Mouse (Mus musculus) heart, adult 2 months (tissue): ENCODE measurements around the gene Rcc2. TPM values are rescaled to one million over a fixed set of nuclear protein-coding genes. Genes with fewer than 3 reads are reported as not detected.
A peak's percentile ranks its signal among the peaks of the same experiment; 100 is the strongest.

Experiments
- DNase-seq, 2 experiments: peaks; one replicate each; pipeline ENCODE4 v3.0.0; 2021
- H3K27ac ChIP-seq: fragments of 200-600 bp; 2 replicates; pipeline ENCODE4 v1.8.1; 2022
- H3K27me3 ChIP-seq: fragments of 200-500 bp; 2 replicates; pipeline ENCODE4 v1.6.1; 2012; ENCODE audit warnings: mild to moderate bottlenecking, low read length, inconsistent platforms, mixed read lengths; ENCODE audit not compliant: control insufficient read depth, insufficient read depth
- H3K36me3 ChIP-seq: fragments of 200-500 bp; 2 replicates; pipeline ENCODE4 v1.6.1; 2012; ENCODE audit warnings: low read length, inconsistent platforms; ENCODE audit not compliant: control insufficient read depth, insufficient read depth
- H3K4me1 ChIP-seq: fragments of 200-500 bp; 2 replicates; pipeline ENCODE4 v1.6.1; 2011; ENCODE audit warnings: low read length; ENCODE audit not compliant: control insufficient read depth, insufficient read depth
- H3K4me3 ChIP-seq: fragments of 200-600 bp; 2 replicates; pipeline ENCODE4 v1.8.1; 2022
- H3K79me2 ChIP-seq: fragments of 200-500 bp; replicated peaks from 2 replicates; pipeline ENCODE4 v1.6.1; 2012; ENCODE audit warnings: mild to moderate bottlenecking, inconsistent platforms, low read length, moderate library complexity, mixed read lengths; ENCODE audit not compliant: control insufficient read depth, insufficient read depth
- H3K9ac ChIP-seq: fragments of 200-500 bp; 2 replicates; pipeline ENCODE4 v1.6.1; 2012; ENCODE audit warnings: low read depth, mild to moderate bottlenecking, control low read depth, inconsistent platforms, low read length, mixed read lengths
- CTCF ChIP-seq: fragments of 200-600 bp; IDR thresholded peaks from 2 replicates; pipeline ENCODE4 v1.8.1; 2022; ENCODE audit warnings: antibody characterized with exemption, mild to moderate bottlenecking, moderate library complexity
- EP300 ChIP-seq: fragments of 200-500 bp; IDR thresholded peaks from 2 replicates; pipeline ENCODE4 v1.6.1; 2011; ENCODE audit warnings: low read depth, low read length, control low read depth; ENCODE audit not compliant: insufficient read depth
- POLR2A ChIP-seq: fragments of 200-500 bp; IDR thresholded peaks from 2 replicates; pipeline ENCODE4 v1.6.1; 2011; ENCODE audit warnings: mild to moderate bottlenecking, low read depth, low read length, control low read depth; ENCODE audit not compliant: insufficient read depth
- whole genome bisulfite sequencing: fragments of 180-500 bp; shearing (Covaris S2); methylation state at CpG from one replicate; pipeline ENCODE4 v1.1.7; 2018; 5-methylcytosine and 5-hydroxymethylcytosine counted together
- intact Hi-C: fragments of 180-260 bp; cut with DNase I; formaldehyde crosslinking; loops from one replicate; pipeline ENCODE4 v1.15.1; 2025
- polyA plus RNA-seq: library from polyadenylated mRNA; depleted of rRNA; stranded (reverse); fragments of >200 nt; gene quantifications from 2 replicates; pipeline ENCODE4 v1.2.3, GENCODE M21; 2012
- total RNA-seq, 2 experiments: library from RNA; stranded (reverse); gene quantifications; 2 replicates each; pipeline ENCODE4 v1.2.3; 2021

Rcc2 gene
- total and polyA plus RNA-seq, 3 experiments, result 13.7 to 14.2 (median 14.1) TPM

DNA sequence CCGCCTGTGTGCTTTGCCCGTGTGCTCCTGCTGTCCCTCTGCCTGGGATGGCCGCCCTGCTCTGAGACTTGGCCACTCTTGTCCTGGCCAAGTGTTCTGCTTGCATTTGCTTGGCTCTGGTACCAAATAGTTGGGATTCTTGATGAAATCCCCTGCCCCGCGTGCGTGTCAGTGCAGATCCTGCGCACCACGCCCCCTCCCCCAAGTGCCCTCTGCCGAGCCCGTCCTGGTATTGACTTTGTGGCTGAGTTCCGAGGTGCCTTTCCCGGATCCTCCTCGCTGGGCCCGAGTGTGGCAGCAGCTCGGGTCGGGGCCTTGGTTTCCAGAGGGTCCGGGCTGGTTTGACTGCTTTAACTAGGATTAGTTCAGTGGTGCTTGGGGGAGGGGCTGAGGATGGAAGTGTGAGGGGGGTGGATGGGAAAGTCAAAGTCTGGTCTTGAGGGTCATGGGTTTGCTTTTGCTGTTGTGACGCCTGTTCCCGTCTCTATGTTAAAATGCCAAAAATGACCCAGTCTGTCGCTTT lies 21.7 kb downstream of the Rcc2 start:
- 87% methylated on average over 20 of the region's 20 CpGs for WGBS
- DNase-seq, result no peak
- Histone ChIP-seq H3K9ac (no peak overlapping the region), H3K27me3 (no peaks in the 10 kb centered on the region), H3K79me2 (no peaks in the 10 kb centered on the region), H3K4me1 (no peaks in the 10 kb centered on the region), H3K27ac (no peak overlapping the region), H3K4me3 (no peak overlapping the region), H3K36me3 (no peaks in the 10 kb centered on the region)
- intact Hi-C loops, result loop anchor here (5.0 to 10.0 kb wide), 2 partner anchors 235 to 303 kb away; no protein-coding TSS in a partner anchor
- TF ChIP-seq EP300 (no peak), CTCF (no peak), POLR2A (no peak)

DNA sequence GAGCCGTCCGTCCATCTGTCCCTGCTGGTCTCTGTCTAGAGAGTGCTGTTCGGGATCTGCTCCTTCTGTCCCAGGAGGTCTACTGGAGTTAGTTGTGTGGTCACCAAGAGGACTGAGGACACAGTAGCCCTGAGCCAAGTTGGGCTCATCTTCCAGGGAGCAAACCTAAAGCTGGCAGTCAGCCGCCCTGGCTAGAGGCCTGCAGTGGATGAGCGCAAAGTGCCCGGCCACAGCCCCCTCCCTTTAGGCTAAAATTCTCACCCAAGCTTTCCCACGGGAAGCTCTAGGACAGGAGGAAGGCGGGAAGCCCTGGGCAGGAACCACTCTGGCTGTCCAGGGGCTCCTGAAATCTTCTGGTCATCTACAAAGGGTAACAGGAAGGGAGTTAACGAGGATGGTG lies 22.4 kb downstream of the Rcc2 start:
- H3K9ac ChIP-seq, result no peak overlapping the region
- no peak overlapping the region for H3K4me3 ChIP-seq
- DNase-seq, result no peak
- intact Hi-C loops, result loop anchor here (5.0 to 10.0 kb wide), 2 partner anchors 235 to 302 kb away; no protein-coding TSS in a partner anchor
- 69% methylated on average over 9 of the region's 9 CpGs for WGBS
- H3K27me3 ChIP-seq, result no peaks in the 10 kb centered on the region
- no peaks in the 10 kb centered on the region for H3K4me1 ChIP-seq
- H3K27ac ChIP-seq, result no peak overlapping the region
- H3K79me2 ChIP-seq, result no peaks in the 10 kb centered on the region
- no peaks in the 10 kb centered on the region for H3K36me3 ChIP-seq
- TF ChIP-seq EP300 (no peak), CTCF (no peak), POLR2A (no peak)

DNA sequence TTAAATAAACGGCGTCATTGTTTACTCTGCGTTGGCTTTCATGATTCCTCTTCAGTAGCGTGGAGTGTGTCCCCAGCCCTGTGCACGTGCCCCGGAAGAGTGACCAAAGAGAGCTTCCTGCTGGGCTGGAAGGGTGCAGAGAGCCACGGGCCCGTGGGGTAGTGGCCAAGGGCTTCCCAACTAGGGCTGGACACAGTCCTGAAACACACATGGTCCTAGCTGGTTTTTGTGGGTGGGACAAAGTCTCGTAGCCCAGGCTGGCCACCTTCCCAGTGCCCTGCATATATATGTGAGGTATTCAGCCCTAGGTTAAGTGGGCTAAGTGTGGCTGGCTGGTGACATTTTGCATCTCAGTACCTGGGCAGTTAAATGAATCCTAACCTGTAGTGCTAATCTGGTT lies 22.9 kb downstream of the Rcc2 start:
- Histone ChIP-seq H3K27me3 (no peaks in the 10 kb centered on the region), H3K27ac (no peak overlapping the region), H3K4me1 (no peaks in the 10 kb centered on the region), H3K4me3 (no peak overlapping the region), H3K9ac (no peak overlapping the region), H3K79me2 (no peaks in the 10 kb centered on the region), H3K36me3 (no peaks in the 10 kb centered on the region)
- no peak for DNase-seq
- intact Hi-C loops, result loop anchor here (5.0 to 10.0 kb wide), 2 partner anchors 234 to 302 kb away; no protein-coding TSS in a partner anchor
- 69% methylated on average over 9 of the region's 9 CpGs for WGBS
- TF ChIP-seq EP300, result no peak
- no peak for TF ChIP-seq POLR2A
- no peak for TF ChIP-seq CTCF

DNA sequence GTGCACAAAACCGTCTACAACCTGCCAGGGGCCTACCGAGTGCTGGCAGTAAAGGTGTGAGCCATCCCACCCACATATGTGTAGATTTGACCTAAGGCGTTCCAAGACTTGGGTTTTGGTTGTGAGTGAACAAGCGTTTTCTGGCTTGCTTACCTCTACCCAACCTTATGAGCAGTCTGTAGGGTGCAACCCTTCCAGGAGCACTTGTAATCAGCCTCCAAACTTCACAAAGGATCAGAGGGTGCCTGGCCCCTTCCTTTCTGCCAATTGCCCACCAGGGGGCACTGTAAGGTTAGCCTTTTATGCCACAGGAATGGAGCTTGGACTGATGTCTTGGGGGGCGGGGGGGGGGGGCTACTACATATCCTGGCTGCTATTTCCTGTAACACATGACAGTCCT lies 23.5 kb downstream of the Rcc2 start:
- H3K27me3 ChIP-seq, result no peaks in the 10 kb centered on the region
- H3K4me3 ChIP-seq, result no peak overlapping the region
- no peaks in the 10 kb centered on the region for H3K79me2 ChIP-seq
- H3K36me3 ChIP-seq, result no peaks in the 10 kb centered on the region
- H3K27ac ChIP-seq, result no peak overlapping the region
- no peak for DNase-seq
- TF ChIP-seq EP300 (no peak), CTCF (peak; percentile 71)
- H3K4me1 ChIP-seq, result no peaks in the 10 kb centered on the region
- WGBS, result 59% methylated on average over 5 of the region's 5 CpGs
- intact Hi-C loops, result loop anchor here (2.0 to 10.0 kb wide), 3 partner anchors 179 to 301 kb away; no protein-coding TSS in a partner anchor
- no peak overlapping the region for H3K9ac ChIP-seq

DNA sequence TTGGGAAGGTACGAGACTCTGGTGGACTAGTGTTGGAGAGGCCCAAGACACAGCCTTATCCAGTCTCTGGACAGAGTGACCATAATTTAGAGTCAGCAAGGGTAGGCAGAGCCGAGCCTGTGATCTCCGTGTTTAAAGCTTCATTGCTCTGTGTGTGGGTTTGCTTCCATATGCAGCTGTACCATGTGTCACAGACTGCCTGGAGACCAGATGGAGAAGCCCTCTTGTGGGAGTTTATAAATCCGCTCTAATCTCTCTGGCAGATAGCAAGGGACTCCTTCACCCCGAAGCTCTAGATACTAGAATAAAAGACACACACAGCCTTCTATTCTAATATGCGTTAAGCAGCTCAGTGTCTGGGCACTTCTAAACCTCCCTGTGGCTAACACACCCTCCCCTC lies 24.4 kb downstream of the Rcc2 start:
- no peak overlapping the region for H3K9ac ChIP-seq
- no peak for DNase-seq
- intact Hi-C loops, result loop anchor here (2.0 to 10.0 kb wide), 3 partner anchors 178 to 300 kb away; no protein-coding TSS in a partner anchor
- no peaks in the 10 kb centered on the region for H3K36me3 ChIP-seq
- H3K4me3 ChIP-seq, result no peak overlapping the region
- H3K79me2 ChIP-seq, result no peaks in the 10 kb centered on the region
- 70% methylated on average over 6 of the region's 6 CpGs for WGBS
- no peak overlapping the region for H3K27ac ChIP-seq
- no peaks in the 10 kb centered on the region for H3K4me1 ChIP-seq
- no peaks in the 10 kb centered on the region for H3K27me3 ChIP-seq
- no peak for TF ChIP-seq POLR2A
- no peak for TF ChIP-seq EP300
- TF ChIP-seq CTCF, result no peak

DNA sequence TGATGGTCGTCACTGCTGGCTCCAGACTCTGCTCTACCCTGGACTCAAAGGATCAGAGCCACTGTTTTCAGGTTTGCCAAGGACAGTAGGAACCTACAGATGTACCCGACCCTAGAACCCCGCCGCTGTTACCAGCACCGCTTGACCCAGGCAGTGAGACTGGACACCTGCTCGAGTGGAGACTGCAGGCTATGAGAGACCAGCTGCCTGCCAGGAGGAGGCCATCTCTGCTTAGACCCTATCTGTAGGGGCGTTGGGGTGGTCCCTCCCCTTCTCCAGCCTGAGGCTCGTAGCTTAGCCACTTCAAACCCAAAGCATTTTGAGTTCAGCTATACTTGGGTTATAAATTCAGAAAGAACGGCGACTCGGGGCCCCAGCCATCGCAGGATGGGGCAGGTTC lies 26.6 kb downstream of the Rcc2 start:
- Histone ChIP-seq H3K9ac (no peak overlapping the region), H3K27ac (no peak overlapping the region), H3K4me3 (no peak overlapping the region), H3K36me3 (no peaks in the 10 kb centered on the region), H3K27me3 (no peaks in the 10 kb centered on the region), H3K79me2 (no peaks in the 10 kb centered on the region), H3K4me1 (no peaks in the 10 kb centered on the region)
- 86% methylated on average over 12 of the region's 12 CpGs for WGBS
- TF ChIP-seq EP300, result no peak
- TF ChIP-seq POLR2A, result no peak
- TF ChIP-seq CTCF, result no peak
- DNase-seq, result no peak
- intact Hi-C loops, result loop anchor here (10.0 kb wide), 1 partner anchor 298 kb away; no protein-coding TSS in a partner anchor
